Mouse (Mus musculus) G1E-ER4 (cell line): ENCODE data around the gene Sstr3. TPM values are rescaled to one million over a fixed set of nuclear protein-coding genes. Genes with fewer than 3 reads are reported as not detected.

ENCODE experiments used
- GATA1 ChIP-seq: IDR thresholded peaks from one replicate; pipeline ENCODE4 v1.8.0; 2012; ENCODE audit warnings: low read length, inconsistent platforms
- polyA plus RNA-seq: library from polyadenylated mRNA; stranded (reverse); fragments of >175 nt; gene quantifications from 2 replicates; pipeline ENCODE4 v1.2.3, GENCODE M21; 2012

Gene Sstr3
- polyA plus RNA-seq, 1 experiment: not detected

DNA sequence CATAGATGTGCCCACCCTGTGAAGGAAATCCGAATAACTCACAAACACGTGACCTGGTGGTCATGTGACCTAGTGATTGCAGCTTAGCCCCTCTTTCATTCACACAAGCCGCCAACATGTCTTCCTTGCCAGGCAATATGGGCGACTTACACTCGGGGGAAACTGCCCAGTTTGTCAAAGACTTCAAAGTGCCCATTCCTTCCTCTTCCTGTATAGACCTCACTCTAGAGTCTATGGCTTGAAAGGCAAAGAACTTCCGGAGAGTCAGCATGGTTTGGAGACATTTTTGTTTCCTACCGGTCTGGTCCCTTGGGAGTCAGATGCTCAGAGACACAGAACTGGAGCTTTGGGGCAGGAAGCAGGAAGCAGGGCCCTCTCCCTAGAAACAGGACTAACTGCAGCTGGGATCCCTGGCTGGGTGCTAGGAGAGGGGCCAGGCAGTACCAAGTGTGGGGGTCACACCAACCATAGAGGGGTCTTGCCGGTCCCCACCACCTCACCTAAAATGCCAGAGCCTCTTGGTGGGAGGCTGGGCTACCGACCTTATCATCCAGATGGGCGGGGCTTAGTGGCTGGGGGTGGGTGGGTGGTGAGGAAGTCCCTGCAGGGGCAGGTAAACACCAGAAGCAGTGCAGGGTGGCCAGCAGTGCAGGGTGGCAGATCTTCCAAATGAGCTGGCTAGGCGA lies 15.6 kb downstream of the Sstr3 start:
- TF ChIP-seq GATA1: no peak

DNA sequence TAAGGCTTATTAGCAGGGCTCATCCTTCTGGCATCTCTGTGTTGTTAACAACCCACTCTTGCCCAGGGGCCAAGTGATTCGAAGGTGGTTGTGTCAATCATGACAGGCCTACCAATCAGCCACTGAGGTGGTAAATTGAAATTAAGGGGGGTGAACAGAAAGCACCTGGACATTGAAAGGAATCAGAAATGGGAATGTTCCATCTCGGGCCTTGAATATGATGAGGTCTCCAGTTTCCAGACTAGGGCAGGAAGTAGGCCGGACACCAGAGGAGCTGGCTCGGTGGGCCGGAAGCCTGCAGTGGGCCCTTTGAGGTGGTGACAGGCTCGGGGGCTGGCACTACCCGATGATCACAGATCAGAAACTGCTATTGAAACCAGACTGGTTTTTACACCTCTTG lies 16.5 kb downstream of the Sstr3 start:
- TF ChIP-seq GATA1: no peak

DNA sequence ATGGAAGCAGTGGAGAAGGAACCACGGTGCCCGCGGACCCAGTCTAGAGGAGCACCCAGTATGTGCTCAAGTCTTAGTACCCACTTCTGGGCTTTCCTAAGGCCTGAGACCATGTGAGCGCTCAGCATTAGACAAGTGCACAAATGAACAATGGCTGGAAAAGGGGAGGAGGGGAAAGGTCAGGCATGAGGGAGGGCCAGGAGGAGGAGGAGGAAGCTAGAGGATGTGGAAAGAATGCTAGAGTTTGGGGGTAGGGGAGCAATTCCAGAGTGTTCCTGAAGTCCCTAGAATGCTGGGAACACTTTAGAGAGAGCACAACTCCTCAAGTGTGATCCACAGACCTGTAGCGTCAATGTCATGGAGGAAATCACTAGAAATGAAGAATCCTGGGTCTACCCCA lies 20.3 kb downstream of the Sstr3 start:
- TF ChIP-seq GATA1: no peak

DNA sequence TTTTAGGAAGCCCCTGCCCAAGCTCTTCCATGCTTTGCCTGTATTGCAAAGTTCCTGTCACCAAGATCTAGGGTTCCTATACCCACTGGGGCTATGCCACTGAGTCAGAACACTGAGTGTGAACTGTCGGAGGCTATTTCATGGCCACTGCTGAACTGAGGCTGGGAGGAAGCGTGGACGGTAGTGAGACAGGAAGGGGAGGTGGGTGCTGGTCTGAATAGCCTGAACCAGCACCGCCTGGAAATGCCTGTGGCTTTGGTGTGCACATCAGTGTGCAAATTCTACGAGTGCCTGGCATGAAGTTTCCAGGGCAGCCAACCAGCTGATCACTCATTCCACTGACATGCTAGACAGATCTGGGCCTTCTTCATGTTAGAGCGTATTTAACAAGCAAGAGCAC lies 22.6 kb downstream of the Sstr3 start:
- no peak for TF ChIP-seq GATA1

DNA sequence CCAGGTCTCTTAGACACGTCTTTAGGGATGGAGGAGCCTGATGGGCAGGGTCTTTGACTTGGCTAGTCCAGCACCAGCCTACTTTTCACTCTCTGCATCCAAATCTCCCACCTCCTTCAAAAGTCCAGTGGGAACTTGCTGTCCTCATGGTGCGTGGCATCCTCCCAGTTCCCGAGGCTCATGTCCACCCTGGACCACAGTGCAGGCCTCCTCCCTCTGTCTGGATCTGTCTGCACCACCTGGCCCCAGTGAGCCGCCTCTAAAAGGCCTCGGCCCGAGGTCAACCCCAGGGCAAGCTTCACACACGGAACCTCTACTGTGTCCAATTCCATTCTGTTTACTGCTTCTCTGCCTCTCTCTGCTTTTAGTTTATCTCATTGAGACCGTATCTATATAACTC lies 23.2 kb downstream of the Sstr3 start:
- no peak for TF ChIP-seq GATA1

DNA sequence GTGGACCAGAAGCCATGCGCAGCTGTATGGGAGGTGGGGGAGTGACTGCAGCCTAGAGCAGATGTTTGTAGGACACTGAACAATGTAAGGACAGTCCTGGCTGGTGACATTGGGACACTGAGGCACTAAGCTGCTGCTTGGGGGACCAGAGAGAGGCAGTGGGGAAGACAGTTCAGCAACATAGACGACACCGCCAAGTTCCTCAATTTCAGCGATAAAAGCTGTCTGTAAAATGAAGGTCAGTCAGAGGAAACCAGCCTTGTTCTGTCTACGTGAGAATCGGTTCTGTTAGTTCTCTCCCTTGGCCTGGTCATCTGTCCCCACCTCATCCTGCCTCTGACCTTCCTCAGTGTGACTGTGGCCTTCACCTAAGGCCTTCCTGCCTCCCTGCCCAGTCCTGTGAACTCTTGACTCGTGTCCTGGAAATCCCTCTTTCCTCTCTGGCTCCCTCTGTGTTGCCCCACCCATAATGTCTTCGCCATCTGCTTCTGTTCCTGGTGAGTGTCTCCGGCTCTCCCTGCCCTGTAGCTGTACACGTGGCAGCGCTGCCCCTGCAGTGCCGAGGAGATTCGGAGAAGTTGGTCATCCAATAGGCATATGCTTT lies 24.3 kb downstream of the Sstr3 start:
- TF ChIP-seq GATA1: no peak

DNA sequence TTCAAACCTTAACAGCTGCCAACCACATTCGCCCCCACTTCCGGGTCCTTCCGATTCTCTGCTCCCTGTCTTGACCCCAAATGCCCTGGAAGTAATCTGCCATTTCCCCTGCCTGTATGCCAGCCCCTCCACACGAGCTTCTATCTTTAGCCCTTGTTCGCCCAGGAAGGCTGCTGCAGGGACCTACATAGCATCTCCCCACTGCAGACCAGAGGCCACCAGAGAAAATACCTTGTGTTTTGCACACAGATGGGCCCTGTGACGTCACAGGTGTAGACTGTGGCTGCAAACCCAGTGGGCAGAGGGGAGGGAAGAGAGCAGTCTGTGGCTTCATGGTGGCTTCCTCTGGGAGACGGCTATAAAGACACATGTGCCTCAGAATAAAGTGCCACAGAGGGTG lies 26.3 kb downstream of the Sstr3 start:
- TF ChIP-seq GATA1: no peak

DNA sequence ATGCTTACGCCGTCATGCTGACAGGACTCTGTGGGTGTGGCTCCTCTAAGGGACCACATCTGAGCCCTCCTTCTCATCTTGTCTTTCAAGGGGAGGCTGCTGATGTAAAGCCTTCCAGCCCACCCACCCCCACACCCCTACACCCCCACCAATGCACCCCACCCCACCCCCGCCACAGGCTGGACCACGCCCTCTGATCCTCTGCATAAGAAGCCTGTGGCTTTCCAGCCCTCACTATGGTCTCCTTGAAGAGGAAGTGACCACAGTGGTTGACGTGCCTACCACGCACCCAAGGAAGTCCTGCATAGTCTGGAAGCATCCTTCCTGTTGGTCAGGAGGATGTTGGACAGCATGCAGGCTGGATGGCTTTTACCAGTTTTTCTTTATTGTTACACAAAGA lies 28.7 kb downstream of the Sstr3 start:
- no peak for TF ChIP-seq GATA1

DNA sequence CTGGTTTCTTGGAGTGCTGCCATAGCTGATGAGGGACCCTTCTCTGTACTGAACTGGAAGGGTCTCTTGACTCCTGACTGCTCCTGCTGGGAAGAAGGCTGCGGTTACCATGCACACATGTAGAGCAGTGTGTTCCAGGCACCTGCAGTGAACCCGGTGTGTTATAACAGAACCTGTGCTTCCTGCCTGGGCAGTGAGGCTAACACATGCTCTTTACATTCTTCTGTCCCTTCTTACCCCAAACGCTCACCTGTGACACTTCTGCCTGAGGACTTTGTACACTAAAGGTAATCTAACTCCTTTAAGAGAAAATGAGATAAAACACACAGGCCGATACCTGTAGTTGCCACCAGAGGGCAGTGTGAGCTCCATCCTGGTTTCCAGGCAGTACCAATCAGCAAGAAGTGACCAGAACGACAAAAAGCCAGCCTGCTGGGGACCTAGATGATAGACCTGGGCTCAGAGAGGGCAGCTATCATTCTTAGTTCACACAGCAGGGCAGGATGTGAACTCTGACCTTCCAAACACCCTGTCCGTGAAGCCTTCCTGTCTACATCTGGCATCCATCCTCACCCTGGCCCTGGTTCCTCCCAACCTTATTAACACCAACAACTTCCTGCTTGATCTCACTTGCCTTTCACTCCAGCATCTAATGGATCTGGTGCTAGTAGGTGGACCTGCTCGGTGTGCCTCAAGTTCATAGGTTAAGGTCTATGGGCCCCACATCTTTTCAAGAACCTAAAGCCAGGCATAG lies 29.9 kb downstream of the Sstr3 start:
- TF ChIP-seq GATA1: no peak

DNA sequence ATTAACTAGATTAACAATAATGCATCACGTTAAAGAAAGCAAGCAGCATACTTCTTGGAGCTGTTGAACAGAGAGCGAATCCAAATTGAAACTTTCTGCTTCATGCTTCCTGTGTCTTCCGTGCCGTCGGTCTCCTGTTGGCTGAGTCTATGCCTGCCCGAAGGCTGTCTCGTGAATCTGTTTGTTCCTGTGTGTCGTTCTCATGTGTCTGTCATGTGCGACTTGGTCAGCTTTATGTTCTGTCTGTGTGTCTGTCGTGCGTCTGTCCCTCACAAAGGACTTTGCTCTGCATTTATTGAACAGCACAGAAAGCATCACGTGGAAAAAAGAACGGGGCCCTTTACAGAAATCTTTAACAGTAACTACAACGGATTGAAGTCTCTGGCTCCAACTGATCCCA lies 31.5 kb downstream of the Sstr3 start:
- TF ChIP-seq GATA1: no peak

DNA sequence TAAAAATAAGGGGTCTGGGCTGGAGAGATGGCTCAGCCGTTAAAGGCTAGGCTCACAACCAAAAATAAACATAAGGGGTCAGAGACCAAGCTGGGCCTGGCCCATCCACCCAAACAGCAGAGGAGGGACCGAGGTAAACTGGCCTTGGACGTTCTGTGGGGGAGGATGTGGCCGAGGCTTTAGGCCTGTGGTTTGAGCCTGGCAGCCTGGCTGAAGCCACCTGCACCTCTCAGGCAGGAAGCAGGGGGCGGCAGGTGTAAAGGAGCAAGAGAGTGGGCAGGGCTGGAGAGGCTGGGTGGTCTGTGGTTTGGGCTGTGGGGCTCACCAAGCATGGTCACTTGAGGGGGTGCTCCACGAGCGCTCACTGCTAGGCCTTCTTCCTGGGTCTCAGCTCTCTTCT lies 32.5 kb downstream of the Sstr3 start:
- no peak for TF ChIP-seq GATA1

DNA sequence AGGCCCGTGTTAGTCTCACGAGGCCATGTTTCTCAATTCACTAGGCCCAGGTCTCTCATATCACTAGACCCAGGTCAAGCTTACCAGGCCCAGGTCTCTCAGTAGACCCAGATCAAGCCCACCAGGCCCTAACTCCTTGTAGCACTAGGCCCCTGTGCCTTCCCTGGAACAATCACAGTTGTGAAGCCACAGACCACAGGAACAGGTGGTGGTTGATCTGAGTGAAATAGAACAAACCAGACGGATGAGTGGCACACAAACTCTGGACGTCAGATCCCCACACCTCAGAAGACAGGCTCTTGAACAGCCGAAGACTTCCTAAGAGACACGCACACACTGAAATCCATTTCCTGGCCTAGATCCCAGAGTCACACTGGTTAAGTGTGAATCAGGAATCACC lies 33.7 kb downstream of the Sstr3 start:
- no peak for TF ChIP-seq GATA1

DNA sequence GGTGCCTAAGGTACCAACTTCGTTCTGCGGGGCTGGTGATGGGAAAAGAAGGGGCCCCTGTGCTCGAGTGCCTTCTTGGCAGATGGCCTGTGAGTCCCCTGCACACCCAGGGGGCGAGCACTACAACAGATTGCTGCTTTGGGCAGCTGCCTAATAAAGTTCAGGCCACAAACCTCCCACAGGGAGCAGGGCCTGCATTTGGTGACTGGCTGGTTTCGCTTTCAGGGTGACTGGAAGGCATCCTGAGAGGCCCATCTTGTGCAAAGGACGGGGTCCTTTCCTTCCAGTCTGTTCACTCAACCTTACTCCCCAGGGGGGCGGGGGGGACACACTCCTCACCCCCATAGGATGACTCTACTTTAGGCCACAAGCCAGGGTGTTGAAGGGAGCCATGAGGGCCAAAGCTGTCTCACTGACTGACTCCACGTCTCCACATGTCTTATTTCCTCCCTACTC lies 34.3 kb downstream of the Sstr3 start:
- no peak for TF ChIP-seq GATA1

DNA sequence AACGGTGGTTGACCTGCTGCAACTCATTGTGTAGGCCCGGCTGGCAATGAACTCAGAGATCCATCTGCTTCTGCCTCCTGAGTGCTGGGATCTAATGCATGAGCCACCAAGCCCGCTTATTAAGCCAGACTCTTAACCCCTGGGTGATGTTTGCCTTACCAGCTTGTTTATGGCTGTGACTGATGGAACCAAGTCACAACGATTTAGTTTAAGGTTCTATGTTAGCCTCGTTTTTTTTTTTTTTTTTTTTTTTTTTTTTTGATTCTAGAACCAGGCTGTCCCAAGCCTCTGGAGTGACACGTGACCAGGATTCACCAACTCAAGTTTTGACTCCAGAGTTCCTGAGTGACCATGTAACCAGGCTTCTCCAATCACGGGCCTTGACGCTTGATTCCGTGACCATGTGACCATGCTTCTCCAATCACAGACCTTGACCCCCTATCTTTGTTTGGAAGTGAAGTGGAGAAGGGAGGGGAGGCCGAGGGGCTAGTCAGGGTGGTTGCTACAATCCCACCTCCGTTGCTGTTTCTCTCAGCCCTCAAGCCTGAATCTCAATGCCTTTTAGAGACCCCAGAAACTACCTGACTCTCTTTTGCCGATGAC lies 35.1 kb downstream of the Sstr3 start:
- no peak for TF ChIP-seq GATA1

DNA sequence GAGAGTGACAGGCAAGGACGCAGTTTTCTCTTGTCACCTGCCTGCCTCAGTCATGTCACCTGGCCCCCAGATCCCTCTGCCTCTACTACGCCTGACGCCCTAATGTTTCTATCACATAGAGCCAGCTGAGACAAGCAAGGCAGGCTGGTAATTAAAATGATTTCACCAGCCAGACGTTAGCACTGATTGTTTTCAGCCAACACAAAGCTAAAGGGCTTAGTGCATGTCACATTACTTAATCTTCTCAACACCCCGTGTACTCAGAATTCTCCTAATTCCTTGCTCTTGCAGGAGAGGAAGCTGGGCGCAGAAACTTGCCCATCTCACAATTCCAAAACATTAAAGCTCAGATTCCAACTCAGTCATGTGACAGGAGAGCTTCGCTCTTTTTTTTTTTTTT lies 36.0 kb downstream of the Sstr3 start:
- no peak for TF ChIP-seq GATA1

DNA sequence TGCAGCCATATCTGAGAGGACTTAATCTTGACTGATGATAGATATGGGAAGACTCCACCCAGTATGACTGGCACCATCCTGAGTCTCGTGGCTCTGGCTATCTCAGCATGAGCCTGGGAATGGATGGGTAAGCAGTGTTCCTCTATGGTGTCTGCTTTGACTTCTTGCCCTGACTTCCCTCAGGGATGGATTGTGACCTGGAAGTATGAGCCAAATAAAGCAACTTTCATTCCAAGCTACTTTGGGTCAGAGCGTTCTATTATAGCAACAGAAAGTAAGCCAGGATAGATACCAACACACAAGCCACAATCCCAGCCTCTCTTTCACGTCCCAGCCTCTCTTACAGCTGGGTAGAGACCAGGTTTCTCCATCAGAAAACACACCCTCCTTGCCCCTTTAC lies 38.9 kb downstream of the Sstr3 start:
- TF ChIP-seq GATA1: no peak
